Mouse (Mus musculus): ENCODE results near the gene Rnf149.
A peak's percentile ranks its signal among the peaks of the same experiment; 100 is the strongest.
"Not testable (repeated sequence)": the region's sequence is repeated elsewhere in the genome, so short reads cannot be mapped to it uniquely, and the experiment has no call there.

Rnf149 gene

DNA sequence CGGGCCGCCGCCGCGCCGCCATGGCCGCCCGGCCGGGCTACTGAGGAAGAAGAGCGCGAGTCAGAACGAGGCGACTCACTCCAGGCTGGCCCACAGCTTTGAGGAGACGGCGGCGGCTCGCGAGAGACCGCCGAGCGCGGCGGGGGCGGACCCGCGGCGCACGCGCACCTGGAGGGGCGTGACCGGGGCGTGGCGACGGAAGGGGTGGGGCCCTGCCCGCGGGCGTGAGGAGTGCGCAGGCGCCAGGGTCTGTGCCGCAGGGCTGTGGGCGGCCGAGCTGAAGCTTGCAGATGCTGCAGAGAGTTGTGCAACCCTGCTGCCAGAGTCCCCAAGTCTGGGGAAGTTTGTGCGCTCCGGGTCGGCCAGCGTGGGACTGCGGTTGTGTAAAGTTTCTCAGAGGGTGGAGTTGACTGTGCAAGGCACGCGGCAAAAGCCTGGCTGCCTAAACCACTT is at the start of gene Rnf149:
Gene Rnf149, minus strand, starts transcription at position 153 of the 453 bp plus-strand sequence.
- peak; percentile 98 to 99 for DNase-seq

DNA sequence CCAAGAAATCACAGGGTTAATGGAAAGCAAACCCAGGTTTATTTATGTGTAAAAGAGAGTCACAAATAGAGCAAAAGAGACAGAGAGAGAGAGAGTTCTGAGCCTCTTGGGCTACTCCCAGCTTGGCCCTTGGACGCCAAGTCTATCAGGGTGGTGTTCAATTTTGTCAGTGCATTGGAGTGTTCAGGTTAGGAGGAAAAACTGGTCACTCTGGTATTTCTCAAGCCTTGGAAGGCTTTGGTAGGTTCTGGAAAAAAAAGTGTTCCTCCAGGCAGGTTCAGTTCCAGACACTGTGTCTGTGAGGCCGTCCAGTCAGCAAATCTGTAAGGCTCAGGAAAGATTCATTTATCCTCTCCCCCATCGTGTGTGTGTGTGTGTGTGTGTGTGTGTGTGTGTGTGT is 48.3 kb upstream of the Rnf149 start:
- DNase-seq: no peak

DNA sequence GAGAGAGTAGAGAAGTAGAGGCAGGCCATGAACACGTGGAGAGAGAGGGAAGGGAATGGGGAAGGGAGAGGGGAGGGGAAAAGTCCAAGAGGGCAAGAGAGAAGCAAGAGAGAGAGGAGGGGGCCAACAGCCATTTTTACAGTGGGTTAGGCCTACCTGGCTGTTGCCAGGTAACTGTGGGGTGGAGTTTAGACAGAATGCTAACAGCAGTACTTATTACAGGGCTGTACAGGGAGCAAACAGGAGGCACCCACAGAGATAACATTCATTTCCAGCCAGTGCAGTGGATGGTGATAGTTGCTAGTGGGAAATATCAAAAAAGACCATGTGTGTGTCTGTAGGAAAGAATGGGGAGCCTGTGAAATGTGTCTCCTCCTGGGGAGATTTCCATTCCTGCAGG is 46.5 kb upstream of the Rnf149 start:
- no peak for DNase-seq

DNA sequence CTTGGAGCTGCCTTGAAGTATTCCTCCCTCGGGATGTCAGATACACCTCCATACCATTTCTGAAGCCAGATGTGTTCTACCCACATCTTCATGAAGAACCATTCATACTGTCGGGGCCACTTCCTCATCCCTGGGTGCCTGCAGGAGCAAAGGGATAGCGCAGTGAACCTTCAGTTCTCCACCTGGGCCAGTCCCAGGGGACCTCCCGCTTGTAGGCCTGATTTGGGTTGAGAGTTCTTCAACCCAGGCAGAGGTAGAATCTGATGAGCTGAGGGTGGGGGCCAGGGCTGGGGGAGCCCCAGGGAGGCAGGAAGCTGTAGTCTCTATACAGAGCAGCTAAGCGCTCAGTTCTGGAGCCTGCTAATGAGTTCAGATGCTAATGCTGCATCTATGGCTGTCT is 45.9 kb upstream of the Rnf149 start:
- no peak for DNase-seq

DNA sequence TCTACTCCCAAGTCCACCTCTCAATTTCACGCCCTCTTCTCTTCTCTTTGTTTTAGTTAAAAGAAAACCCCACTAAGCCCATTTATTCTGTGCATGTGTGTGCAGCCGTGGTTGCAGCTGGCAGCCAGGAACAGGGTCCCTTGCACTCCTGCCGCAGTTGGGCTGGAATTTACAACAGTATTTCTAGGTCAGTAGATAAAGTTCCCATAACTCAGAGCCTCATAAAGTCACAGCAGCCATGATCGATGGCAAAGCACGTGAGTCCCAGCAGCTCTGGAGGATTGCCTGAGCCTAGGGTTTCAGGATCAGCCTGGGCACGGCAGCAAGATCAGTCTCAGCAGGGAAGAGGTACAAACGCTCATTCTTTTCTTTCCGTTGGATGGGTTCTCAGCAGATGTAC is 41.3 kb upstream of the Rnf149 start:
- DNase-seq: no peak

DNA sequence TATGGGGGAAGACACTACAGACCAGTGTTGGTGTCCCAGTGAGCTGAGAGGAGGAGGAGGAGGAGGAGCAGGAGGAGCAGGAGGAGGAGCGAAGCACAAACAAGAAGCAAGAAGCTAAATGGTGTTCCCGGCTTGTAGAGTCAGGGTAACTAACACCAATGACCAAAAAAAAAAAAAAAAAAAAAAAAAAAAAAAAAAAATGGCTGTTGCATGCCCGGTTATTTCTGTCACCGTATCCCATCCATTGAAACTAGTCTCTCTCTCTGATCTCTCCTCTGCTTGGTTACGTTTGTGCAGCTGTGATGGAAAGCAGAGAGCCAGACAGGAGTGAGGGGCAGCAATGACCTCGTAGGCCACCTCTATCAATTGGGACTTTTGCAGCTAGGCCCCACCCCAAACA is 38.3 kb upstream of the Rnf149 start:
- DNase-seq: no peak

DNA sequence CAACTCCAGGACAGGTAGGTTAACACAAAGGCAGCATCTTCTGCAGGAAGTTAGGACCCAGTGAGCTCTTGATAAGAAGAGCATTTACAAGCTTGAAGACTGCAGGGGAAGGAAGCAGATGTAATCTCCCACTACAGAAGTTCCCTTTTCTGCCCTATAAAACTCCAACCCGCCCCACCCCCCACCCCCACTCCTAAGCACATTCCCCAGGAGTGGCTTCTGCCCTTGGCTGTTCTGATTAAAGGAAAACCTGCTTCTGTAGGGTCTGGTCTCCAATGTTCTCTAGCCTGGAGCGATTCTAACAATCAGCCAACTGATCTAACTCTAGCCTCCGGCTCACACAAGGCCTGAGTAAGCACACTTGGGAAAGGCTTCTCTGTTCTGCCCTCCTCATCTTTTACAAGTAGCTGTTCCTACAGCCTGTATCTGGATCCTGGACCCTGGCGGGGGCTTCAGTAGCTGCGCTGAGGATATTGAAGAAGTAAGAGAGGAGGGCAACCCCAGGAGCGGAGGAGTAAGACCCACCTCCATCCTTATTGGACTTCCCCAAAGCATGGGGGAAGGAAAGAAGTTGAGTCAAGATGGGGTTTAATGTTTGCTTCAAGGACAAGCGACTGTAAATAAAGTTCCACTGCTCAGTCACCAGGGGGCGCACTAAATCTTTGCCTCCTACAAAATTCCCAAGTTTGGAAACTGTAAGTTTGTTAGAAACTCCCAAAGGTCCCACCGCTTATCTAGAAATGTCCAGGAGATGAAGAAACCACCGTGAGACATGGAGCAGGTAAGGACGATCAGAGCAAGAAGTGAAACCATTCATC is 37.5 kb upstream of the Rnf149 start:
- DNase-seq: peak; percentile 8 to 28

DNA sequence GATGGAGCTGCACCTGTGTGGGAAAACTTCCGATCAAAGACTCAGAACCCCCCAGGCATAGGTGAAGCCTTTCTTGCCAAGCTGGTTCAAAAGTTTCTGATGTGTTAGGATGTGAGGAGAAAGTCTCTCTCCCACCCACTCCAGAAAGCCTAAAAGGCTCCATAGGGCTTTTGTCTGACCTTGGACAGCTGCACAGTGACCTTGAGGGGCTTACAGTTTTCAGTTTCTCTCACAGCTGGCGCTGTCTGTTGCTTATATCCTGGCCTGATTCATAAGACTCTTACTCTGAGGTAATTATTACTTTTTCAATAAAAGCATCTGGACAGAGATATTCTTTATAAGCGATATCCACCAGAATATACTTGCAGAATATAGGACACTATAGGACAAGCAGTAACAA is 35.9 kb upstream of the Rnf149 start:
- DNase-seq: no peak

DNA sequence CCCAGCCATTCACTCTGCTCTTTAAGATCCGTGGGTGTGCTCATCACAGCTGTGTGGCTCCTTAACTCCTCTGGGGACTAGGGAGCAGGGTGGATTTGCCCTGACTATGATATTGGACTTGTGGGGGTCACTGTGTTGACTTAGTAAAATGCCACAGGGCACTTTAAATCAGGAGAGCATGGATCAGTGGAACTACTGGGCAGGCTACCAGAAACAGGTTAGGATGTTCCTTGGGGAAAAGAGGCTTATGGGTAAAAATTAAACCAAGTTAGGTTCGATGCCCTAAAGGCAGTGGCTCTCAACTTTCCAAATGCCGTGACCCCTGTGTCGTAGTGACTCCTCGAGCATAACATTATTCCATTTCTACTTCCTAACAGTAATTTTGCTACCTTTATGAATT is 35.3 kb upstream of the Rnf149 start:
- DNase-seq: no peak

DNA sequence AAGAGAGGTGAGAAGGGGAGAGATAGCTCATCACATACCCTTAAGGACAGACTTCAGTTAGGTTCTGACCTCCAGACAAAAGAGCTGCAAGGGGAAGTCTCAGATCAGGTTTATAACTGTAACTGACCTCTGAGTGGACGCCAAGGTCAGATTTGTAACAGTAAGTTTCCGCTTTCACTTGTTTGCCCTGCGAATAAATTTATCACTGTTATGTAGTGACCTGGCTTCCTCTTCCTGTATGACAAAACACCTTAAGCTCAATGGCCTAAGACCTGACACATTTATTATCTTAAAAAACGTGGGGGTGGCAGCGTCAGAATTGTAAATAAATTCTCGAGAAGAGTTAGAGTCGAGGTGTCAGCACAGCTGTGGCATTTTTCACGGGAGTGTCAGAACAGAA is 31.3 kb upstream of the Rnf149 start:
- DNase-seq: no peak

DNA sequence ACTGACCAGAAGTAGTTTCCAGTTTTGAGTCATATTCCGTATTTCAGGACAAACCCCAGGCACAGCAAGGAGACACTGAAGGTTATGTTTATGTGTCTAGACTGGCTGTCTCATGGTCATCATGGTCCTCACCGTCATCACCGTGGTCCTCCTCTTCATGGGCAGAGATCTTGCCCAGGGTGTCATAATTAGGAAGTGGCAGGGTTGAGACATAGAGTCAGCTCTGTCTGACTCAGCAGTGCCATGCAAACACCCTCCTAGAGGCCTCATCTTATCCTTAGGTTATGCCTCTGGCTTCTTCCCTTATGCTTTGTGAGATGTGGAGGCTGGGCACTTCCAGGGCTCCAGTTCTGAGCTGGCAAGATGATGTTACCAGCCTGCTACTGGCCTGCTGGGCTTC is 25.3 kb upstream of the Rnf149 start:
- no peak for DNase-seq

DNA sequence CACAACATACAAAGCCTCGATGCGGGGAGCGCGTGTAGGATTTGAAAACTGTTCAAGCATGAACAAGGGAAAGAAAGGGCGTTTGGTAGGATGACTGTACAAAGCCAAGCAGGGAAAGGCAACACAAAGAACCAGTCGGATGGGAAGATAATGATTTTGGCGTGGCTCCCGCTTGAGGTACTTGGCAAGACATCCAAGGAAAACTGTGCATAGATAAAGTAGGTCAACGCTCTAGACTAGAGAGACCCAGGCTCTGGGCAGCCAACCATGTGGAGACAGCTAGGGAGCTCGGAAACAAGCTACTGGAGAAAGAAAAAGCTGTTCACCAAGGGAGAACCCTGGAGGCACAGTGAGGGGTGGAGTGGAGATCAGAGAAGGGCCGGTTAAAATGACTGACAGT is 21.5 kb upstream of the Rnf149 start:
- no peak for DNase-seq

DNA sequence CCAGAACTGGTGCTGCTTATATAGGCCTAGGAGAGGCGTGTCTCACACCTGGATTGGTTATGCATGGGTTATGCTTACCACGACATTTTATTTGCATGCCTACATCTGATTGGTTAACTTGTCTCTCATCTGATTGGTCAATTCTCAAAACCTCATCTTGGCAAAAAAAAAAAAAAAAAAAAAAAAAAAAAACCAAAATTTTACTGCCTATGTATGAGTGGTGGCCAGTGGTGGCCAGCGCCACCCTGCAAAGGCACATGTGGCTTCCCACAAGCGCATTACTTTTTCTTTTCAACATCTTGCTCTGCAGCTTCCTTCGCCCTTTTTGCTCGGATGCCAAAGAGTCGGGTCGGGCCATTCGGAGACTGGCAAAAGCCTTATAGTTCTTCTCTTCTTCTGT is 19.9 kb upstream of the Rnf149 start:
- DNase-seq: not testable (repeated sequence)

DNA sequence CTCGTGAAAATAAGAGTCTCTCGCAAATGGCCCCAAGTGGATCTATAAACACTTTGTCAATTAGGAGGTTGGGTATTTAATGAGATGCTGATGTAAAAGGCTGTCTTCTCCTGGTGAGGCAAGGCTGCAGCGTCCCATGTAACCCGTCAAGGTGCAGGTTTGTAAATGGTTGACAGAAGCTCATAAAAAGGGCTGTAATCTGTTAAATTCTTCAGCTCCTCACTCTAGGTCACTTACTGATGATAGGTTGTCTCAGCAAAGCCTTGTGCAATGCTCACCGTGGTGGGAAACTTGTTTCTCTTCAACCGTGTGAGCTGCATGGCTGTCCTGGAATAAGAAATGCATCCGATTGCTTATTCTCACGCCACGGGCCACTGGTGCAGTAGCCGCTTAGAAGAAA is 16.6 kb upstream of the Rnf149 start:
- no peak for DNase-seq

DNA sequence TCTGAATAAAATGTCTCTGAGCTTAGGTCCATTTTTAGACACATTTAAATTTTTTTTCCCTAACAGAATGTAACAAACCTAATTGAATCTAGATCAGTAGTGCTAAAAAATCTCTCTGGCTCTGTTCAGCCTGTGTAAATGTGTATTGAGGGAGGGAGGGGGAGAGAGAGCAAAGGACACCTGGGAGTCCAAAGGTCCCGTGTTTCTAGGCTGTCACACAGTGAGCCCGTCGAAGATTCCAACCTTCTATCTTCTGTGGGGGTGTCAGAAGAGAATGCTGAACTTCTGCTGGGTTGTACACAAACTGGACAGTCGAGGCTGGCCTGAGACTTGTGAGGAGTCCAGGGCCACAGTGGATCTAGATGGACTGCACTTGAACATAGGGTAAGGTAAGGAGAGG is 14.9 kb upstream of the Rnf149 start:
- no peak for DNase-seq

DNA sequence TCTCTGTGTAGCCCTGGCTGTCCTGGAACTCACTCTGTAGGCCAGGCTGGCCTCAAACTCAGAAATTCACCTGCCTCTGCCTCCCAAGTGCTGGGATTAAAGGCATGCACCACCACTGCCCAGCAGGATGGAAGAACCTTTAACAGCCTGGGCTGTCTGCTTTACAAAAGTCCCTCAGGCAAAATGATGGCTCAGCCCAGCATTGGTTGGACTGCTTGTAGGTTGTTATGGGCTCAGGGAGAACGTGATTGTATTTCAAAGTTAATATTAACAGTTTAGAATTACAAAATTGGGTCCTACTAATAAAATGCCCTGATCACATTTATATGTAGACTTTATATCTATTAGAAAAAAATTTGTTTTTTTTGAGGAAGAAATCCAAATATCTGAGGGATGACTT is 14.4 kb upstream of the Rnf149 start:
- DNase-seq: not testable (repeated sequence)

DNA sequence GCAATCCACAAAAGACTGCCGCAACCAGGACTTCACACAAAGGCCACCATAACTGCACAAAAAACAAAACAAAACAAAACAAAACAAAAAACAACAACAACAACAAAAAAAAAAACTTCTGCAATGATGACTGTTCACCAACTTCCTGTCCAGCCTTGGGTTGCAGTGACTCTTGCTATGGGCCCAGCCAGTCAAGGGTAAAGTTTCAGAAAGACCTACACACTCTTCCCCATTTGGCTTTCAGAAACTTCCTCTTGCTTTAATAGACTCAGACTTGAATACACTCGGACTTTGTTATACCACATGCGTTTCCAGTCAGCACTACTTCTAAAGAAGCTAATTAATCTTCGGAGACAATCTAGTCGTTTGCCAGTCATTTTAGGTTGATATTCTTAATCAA is 13.0 kb upstream of the Rnf149 start:
- DNase-seq: no peak

DNA sequence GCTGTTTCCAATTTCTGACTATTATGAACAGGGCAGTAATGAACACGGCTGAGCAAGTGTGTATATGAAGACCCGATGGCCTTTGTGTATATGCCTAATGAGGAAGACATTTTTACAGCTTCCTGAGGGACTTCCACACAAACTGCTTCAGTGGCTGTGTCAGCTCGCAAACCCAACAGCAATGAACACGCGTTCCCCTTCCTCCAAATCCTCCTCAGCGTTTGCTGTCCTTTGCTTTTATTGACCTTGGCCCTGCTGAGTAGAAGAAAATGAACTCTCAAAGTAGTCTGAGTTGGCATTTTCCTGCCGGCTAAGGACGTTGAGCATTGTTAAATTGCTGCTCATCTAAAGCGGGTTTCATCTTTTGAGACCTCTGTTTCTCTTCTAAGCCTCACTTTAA is 8.2 kb upstream of the Rnf149 start:
- no peak for DNase-seq

DNA sequence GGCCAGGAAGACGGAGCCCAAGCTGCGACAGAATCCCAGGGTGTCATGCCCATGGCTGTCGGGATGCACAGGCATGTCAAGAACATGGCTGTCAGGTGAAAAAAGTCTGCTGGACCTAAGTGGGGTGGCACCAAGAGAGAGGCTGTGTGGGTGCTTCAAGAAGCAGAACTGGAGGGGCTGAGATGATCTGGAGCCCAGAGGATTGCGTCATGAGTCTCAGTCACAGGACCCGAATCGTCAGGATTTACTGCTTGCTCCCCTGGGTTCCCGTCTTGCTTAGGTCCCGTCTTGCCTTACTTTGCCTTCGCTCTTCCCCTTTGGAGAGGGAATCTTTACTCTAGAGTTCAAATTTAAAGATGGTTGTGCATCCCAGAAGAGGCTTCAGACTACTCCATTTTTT is 6.0 kb upstream of the Rnf149 start:
- no peak for DNase-seq

DNA sequence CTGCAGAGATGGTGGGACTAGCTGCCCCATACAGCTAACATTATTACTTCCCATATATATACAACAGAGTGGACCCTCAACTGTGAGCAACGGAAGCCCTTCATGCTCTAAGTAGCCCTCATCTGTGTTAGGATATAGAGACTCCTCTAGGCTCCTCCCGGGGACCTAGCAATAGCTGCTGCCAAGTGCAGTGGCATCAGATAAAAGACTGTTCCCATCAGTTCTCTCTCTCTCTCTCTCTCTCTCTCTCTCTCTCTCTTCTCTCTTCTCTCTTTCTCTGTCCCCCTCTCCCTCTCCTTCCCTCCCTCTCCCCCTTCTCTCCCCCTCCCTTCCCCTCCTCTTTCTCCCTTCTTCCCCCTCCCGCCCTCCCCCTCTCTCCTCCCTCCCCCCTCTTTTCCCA is 4.0 kb upstream of the Rnf149 start:
- DNase-seq: no peak

DNA sequence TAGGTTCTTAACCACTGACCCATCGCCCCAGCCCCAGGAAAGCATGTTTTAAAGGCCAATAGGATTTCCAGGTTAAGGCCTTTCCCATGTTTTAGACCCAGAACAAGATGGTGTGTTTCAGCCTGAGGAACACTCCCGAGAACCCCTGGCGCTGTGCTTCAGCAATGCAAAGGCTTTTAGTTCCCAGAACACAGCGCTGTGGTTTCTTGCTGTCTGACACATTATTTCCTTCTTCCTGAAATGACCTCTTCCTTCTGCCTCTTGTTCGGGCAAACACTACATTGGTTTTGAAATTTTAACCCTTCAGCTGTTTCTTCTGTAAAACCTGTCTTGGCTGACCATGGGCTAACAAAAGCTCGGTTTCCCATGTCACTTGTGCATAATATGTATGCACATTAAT is 1.9 kb upstream of the Rnf149 start:
- no peak for DNase-seq

DNA sequence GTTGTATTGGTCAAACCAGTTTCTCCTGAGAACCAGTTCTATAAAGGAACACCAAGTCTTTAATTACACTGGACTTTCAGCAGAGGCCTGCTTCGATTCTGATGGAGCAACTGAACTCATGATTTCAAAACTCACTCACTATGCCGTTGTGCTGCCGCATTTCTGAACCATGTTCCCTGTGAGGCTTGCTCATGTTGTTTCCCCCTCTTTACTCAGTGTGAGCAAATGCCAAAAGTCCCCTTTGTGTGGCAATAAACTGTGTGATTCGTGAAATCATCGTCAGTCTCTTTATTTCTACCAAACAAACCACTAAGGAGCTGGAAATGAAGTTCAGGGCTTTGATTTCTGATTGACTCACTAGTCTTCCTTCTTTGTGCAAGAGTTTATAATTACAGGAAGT is 1.2 kb upstream of the Rnf149 start:
- no peak for DNase-seq

DNA sequence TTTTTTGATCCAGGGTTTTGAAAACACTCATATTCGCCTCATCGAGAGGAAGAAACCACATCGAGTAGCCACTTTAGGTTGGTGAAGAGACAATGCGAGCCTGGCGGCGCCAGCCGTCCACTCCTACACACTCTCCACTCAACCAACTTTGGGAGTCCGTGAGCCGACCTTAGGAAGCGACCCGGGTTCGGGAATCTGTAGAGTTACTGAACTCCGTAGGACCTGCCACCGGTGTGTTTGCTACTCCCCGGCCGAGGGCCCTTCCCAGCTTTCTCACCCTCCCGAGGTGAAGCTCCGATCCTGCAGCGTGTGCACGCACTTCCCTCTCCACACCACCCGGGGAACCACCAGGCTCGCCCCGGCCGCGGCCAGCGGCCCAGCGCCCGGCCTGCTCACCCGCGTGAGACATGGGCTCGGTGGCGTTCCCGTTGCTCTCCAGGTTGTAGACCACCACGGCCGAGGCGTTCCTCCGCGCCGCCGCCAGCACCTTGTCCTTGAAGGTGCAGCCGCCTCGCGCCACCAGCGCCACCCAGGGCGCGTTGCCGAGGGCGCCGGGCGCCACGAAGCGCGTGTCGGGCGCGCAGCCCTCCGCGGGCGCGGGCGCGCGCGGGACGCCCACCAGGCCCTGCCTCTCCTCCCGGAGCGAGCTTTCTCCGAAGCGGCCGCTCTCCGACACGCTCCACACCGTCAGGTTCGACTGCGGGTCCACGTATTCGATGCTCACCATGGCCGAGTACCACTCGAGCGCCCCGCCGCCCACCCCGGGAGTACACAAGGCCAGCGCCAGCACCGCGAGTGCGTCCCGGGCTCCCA is 568 bp downstream of the Rnf149 start:
- DNase-seq: peak; percentile 74 to 78

DNA sequence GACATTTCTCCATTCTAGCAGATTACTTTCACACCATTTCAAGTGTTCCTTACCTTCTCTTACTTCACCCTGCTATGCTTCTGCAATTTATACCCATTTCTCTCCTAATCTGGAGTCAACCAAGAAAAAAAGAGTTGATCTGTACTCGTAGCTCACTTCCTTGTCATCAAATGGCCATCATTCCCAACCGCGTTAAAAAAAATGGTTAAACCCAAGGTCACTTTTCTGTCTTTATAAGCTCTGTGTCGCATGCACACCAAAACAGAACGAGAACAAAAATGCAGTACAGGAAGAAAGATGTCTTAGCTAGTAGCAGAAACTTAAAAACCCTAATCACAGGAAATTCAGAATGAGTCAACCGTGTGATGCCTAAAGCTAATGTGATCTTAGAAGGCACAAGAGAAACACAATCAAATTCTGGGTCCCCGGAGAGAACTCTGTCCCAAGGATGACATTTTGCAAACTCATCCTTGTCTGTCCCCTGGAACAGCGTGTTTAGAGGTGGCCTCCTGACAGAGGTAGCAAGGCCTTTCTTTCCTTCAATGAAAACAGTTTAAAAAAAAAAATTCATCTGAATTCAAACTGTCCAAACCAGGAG is 1.3 kb downstream of the Rnf149 start:
- DNase-seq: no peak
